Mouse (Mus musculus) lung, embryonic 14.5 days (tissue): Measurements from ENCODE around the gene Efs. TPM values are rescaled to one million over a fixed set of nuclear protein-coding genes. Genes with fewer than 3 reads are reported as not detected.
"Not testable (repeated sequence)": the region's sequence is repeated elsewhere in the genome, so short reads cannot be mapped to it uniquely, and the experiment has no call there.

Experiments used
- ATAC-seq: fragments of 200-750 bp; cut with Nextera tagmentation; 2 replicates; pipeline ENCODE4 v1.8.0; 2017; ENCODE audit warnings: mild to moderate bottlenecking, moderate TSS enrichment, moderate library complexity; ENCODE audit not compliant: insufficient read depth
- DNase-seq: peaks from one replicate; pipeline ENCODE4 v3.0.0-alpha.2; 2015
- H3K27ac ChIP-seq: fragments of 300-500 bp; sonication (generic); 2 replicates; pipeline ENCODE4 v1.5.1; 2014; ENCODE audit warnings: low read depth, mild to moderate bottlenecking, moderate library complexity
- H3K27me3 ChIP-seq: fragments of 300-500 bp; sonication (generic); 2 replicates; pipeline ENCODE4 v1.6.1; 2014; ENCODE audit warnings: low read length, control low read depth; ENCODE audit not compliant: insufficient read depth
- H3K36me3 ChIP-seq: fragments of 300-500 bp; sonication (generic); 2 replicates; pipeline ENCODE4 v1.6.1; 2014; ENCODE audit warnings: control low read depth; ENCODE audit not compliant: insufficient read depth
- H3K4me1 ChIP-seq: fragments of 300-500 bp; sonication (generic); 2 replicates; pipeline ENCODE4 v1.6.1; 2014; ENCODE audit warnings: antibody characterized with exemption, control low read depth; ENCODE audit not compliant: insufficient read depth
- H3K4me2 ChIP-seq: fragments of 300-500 bp; sonication (generic); 2 replicates; pipeline ENCODE4 v1.6.1; 2014; ENCODE audit warnings: mild to moderate bottlenecking
- H3K4me3 ChIP-seq: fragments of 300-500 bp; sonication (generic); 2 replicates; pipeline ENCODE4 v1.5.1; 2014; ENCODE audit warnings: low read depth, low read length
- H3K9ac ChIP-seq: fragments of 300-500 bp; sonication (generic); 2 replicates; pipeline ENCODE4 v1.6.1; 2014
- H3K9me3 ChIP-seq: fragments of 300-500 bp; sonication (generic); 2 replicates; pipeline ENCODE4 v1.6.1; 2016; ENCODE audit warnings: low read depth, low read length, control low read depth
- CTCF ChIP-seq: IDR thresholded peaks from 2 replicates; pipeline ENCODE4 v1.5.1; 2016; ENCODE audit warnings: antibody characterized with exemption, low read depth
- WGBS: fragments of 180-500 bp; shearing (Covaris S2); extraction: QIAGEN DNeasy Blood & Tissue Kit; methylation state at CpG from one replicate; pipeline ENCODE4 v1.1.7; 2014; 5-methylcytosine and 5-hydroxymethylcytosine counted together
- polyA plus RNA-seq: library from polyadenylated mRNA; unstranded; fragments of >200 nt; fragmentation: Nextera tagmentation; extraction: Ambion mirVana; gene quantifications from 2 replicates; pipeline ENCODE4 v1.2.1, GENCODE M21; 2014

The Efs gene
- polyA plus RNA-seq, 1 experiment from 2014 or later, result 33.7 TPM

- Histone ChIP-seq H3K9me3 (no peaks in the 10 kb centered on the region), H3K4me3 (no peak overlapping the region), H3K9ac (no peak overlapping the region), H3K36me3 (no peaks in the 10 kb centered on the region), H3K27ac (no peak overlapping the region), H3K27me3 (no peaks in the 10 kb centered on the region), H3K4me1 (no peaks in the 10 kb centered on the region), H3K4me2 (no peak overlapping the region)
- no peak for TF ChIP-seq CTCF
- no peak for DNase-seq
- 68% methylated on average over 4 of the region's 4 CpGs for WGBS
- ATAC-seq, result no peak
Observed at GRCm38 (mm10) chr14:54958503-54958902, 32.6 kb upstream of the Efs start.

- H3K9ac ChIP-seq, result no peak overlapping the region
- H3K27ac ChIP-seq, result no peak overlapping the region
- H3K4me2 ChIP-seq, result no peak overlapping the region; the same call in 1 of the 2 replicates
- DNase-seq (no peak), ATAC-seq (no peak)
- no peak overlapping the region for H3K4me3 ChIP-seq
- TF ChIP-seq CTCF, result no peak
- no peaks in the 10 kb centered on the region for H3K4me1 ChIP-seq
- H3K9me3 ChIP-seq, result no peaks in the 10 kb centered on the region
- no peaks in the 10 kb centered on the region for H3K36me3 ChIP-seq
- H3K27me3 ChIP-seq, result no peaks in the 10 kb centered on the region
- WGBS, result 81% methylated on average over 9 of the region's 9 CpGs
Observed at GRCm38 (mm10) chr14:54956533-54956932, 30.6 kb upstream of the Efs start.

- Histone ChIP-seq H3K4me2 (no peak overlapping the region), H3K27me3 (no peaks in the 10 kb centered on the region), H3K9ac (no peak overlapping the region), H3K4me1 (no peaks in the 10 kb centered on the region), H3K4me3 (no peak overlapping the region), H3K36me3 (no peaks in the 10 kb centered on the region), H3K27ac (no peak overlapping the region), H3K9me3 (no peaks in the 10 kb centered on the region)
- no peak for DNase-seq
- 73% methylated on average over 3 of the region's 3 CpGs for WGBS
- ATAC-seq, result no peak
- no peak for TF ChIP-seq CTCF
Observed at GRCm38 (mm10) chr14:54955481-54955880, 29.6 kb upstream of the Efs start.

- no peaks in the 10 kb centered on the region for H3K27me3 ChIP-seq
- no peaks in the 10 kb centered on the region for H3K9me3 ChIP-seq
- WGBS, result 67% methylated on average over 3 of the region's 3 CpGs
- H3K9ac ChIP-seq, result no peak overlapping the region
- no peak overlapping the region for H3K4me3 ChIP-seq
- no peaks in the 10 kb centered on the region for H3K36me3 ChIP-seq
- H3K4me2 ChIP-seq, result no peak overlapping the region
- no peak for TF ChIP-seq CTCF
- ATAC-seq (no peak), DNase-seq (no peak)
- no peaks in the 10 kb centered on the region for H3K4me1 ChIP-seq
- no peak overlapping the region for H3K27ac ChIP-seq
Observed at GRCm38 (mm10) chr14:54954474-54954873, 28.5 kb upstream of the Efs start.

GRCm38 (mm10) chr14:54953664-54954206 is 27.8 kb upstream of the Efs start:
- H3K27me3 ChIP-seq, result no peaks in the 10 kb centered on the region
- H3K36me3 ChIP-seq, result no peaks in the 10 kb centered on the region
- TF ChIP-seq CTCF, result no peak
- H3K27ac ChIP-seq, result no peak overlapping the region
- DNase-seq (no peak), ATAC-seq (no peak)
- H3K4me1 ChIP-seq, result no peaks in the 10 kb centered on the region
- H3K9ac ChIP-seq, result no peak overlapping the region
- WGBS, result 86% methylated on average over 8 of the region's 8 CpGs
- no peak overlapping the region for H3K4me3 ChIP-seq
- H3K9me3 ChIP-seq, result no peaks in the 10 kb centered on the region
- H3K4me2 ChIP-seq, result no peak overlapping the region

GRCm38 (mm10) chr14:54951587-54951986 is 25.7 kb upstream of the Efs start:
- H3K9ac ChIP-seq, result no peak overlapping the region
- H3K36me3 ChIP-seq, result no peaks in the 10 kb centered on the region
- no peaks in the 10 kb centered on the region for H3K4me1 ChIP-seq
- no peak overlapping the region for H3K4me2 ChIP-seq
- H3K9me3 ChIP-seq, result no peaks in the 10 kb centered on the region
- no peak overlapping the region for H3K4me3 ChIP-seq
- no peaks in the 10 kb centered on the region for H3K27me3 ChIP-seq
- no peak for TF ChIP-seq CTCF
- ATAC-seq (no peak), DNase-seq (no peak)
- 79% methylated on average over 6 of the region's 6 CpGs for WGBS
- H3K27ac ChIP-seq, result no peak overlapping the region

GRCm38 (mm10) chr14:54950493-54950892 is 24.6 kb upstream of the Efs start:
- no peaks in the 10 kb centered on the region for H3K27me3 ChIP-seq
- no peaks in the 10 kb centered on the region for H3K4me1 ChIP-seq
- no peak overlapping the region for H3K4me3 ChIP-seq
- 53% methylated on average over 12 of the region's 12 CpGs for WGBS
- ATAC-seq (no peak), DNase-seq (no peak)
- no peaks in the 10 kb centered on the region for H3K9me3 ChIP-seq
- no peak overlapping the region for H3K27ac ChIP-seq
- no peak for TF ChIP-seq CTCF
- no peaks in the 10 kb centered on the region for H3K36me3 ChIP-seq
- no peak overlapping the region for H3K4me2 ChIP-seq
- no peak overlapping the region for H3K9ac ChIP-seq

GRCm38 (mm10) chr14:54948781-54949180 is 22.9 kb upstream of the Efs start:
- 79% methylated on average over 9 of the region's 9 CpGs for WGBS
- H3K27ac ChIP-seq, result no peak overlapping the region
- H3K36me3 ChIP-seq, result no peaks in the 10 kb centered on the region
- no peak for TF ChIP-seq CTCF
- ATAC-seq (no peak), DNase-seq (no peak)
- no peaks in the 10 kb centered on the region for H3K9me3 ChIP-seq
- H3K9ac ChIP-seq, result no peak overlapping the region
- no peaks in the 10 kb centered on the region for H3K27me3 ChIP-seq
- H3K4me3 ChIP-seq, result no peak overlapping the region
- no peaks in the 10 kb centered on the region for H3K4me1 ChIP-seq
- no peak overlapping the region for H3K4me2 ChIP-seq

GRCm38 (mm10) chr14:54947008-54947407 is 21.1 kb upstream of the Efs start:
- not testable (repeated sequence) for ATAC-seq, H3K9ac ChIP-seq, H3K4me3 ChIP-seq, H3K9me3 ChIP-seq, H3K27me3 ChIP-seq, H3K27ac ChIP-seq, H3K4me2 ChIP-seq, H3K4me1 ChIP-seq, H3K36me3 ChIP-seq, DNase-seq
- WGBS, result 83% methylated on average over 10 of the region's 11 CpGs
